Mouse (Mus musculus) lung, adult 2 months (tissue): Measurements from ENCODE around the gene Olfr373.

Experiments used
- CTCF ChIP-seq: fragments of 200-500 bp; IDR thresholded peaks from 2 replicates; pipeline ENCODE4 v1.5.1; 2011; ENCODE audit warnings: mild to moderate bottlenecking, low read length, control low read depth; ENCODE audit not compliant: insufficient read depth
- POLR2A ChIP-seq: fragments of 200-500 bp; IDR thresholded peaks from 2 replicates; pipeline ENCODE4 v1.6.1; 2011; ENCODE audit warnings: low read depth, mild to moderate bottlenecking, control low read depth, low read length, borderline replicate concordance; ENCODE audit errors: extremely low read depth

DNA sequence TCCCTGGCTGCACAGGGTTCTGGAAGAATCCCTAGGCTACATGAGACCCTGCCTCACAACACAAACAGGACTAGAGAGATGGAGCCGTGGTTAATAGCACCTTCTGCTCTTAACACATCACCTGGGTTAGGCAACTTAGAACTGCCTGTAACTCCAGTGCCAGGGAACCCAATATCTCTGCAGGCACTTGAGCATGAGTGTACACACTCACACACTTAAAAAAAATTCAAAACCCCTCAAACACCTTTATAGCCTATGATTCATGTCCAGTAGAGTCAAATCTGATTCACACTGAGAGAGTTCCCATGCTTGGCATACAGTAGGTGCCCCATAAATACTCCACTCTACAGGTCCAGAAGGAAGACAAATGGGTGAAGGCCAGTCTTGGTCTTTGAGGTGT lies 49.4 kb downstream of the Olfr373 start:
- TF ChIP-seq POLR2A = no peak
- no peak for TF ChIP-seq CTCF
